In genomic region chr8:93171846-93172590, GRCm38 (mm10) we compare ENCODE assay signal across 15 mouse cellular contexts. TPM values are rescaled to one million over a fixed set of nuclear protein-coding genes. Genes with fewer than 3 reads are reported as not detected.
DNase-seq lines count a peak whose midpoint lies in the region; ATAC-seq and TF ChIP-seq lines count a peak whose summit lies in the region.
"Had no signal": no experiment of that assay in that cellular context is flagged by ENCODE, and none has a peak within 500 bp of the region (broad histone marks: within the 10 kb centered on the region; RNA-seq: fewer than 3 reads in every experiment).

No protein-coding gene starts in this region.

- H3K9ac ChIP-seq in lung, postnatal 0 days (replicated peaks; ENCODE audit: low read depth): no peak overlapping the region

- TF ChIP-seq CTCF in lung, postnatal 0 days (IDR thresholded peaks at IDR 0.05): no peak

- no peak overlapping the region for H3K27ac ChIP-seq in lung, postnatal 0 days (ENCODE audit: low read length)

- H3K4me3 ChIP-seq in lung, postnatal 0 days (ENCODE audit: low read depth, low read length): no peak overlapping the region

- intact Hi-C loops in left cerebral cortex, postnatal 10 days (cut with DNase I): no loop called here

- H3K4me2 ChIP-seq in lung, postnatal 0 days (replicated peaks; ENCODE audit: low read depth, low read length): no peak overlapping the region

- ATAC-seq in lung, postnatal 0 days: peak; percentile 60; the same call in 1 of the 2 replicates
- ATAC-seq: forebrain, embryonic 16.5 days; inflammation-experienced regulatory T-cells, adult 6 months had no signal

- no peaks in the 10 kb centered on the region for H3K4me1 ChIP-seq in lung, postnatal 0 days (ENCODE audit: insufficient read depth, low read depth, low read length)

- no peak for TF ChIP-seq EP300 in lung, postnatal 0 days (IDR thresholded peaks at IDR 0.05)

- DNase-seq in testis, postnatal 14 days (ENCODE audit: low spot score): peak; percentile 7
- DNase-seq in testis, postnatal 10 days (ENCODE audit: low spot score): no peak
- peak; percentile 77 to 84 for DNase-seq in heart, adult 9 months (ENCODE audit: low spot score in 2 of 2)
- peak; percentile 64 for DNase-seq in lung, postnatal 0 days (ENCODE audit: low spot score)
- peak; percentile 1 for DNase-seq in yolk sac, embryonic 10.5 days (ENCODE audit: low spot score)
- no peak for DNase-seq in left cerebral cortex, postnatal 10 days (ENCODE audit: extremely low spot score in 1 of 2, low spot score in 2 of 2)
- DNase-seq in spleen, postnatal 14 days (ENCODE audit: low spot score in 2 of 2): no peak
- DNase-seq: embryo, embryonic 11 days; right cerebral cortex, postnatal 25 days; thymus, postnatal 14 days had no signal

- WGBS in lung, postnatal 0 days: 20% methylated on average over 1 of the region's 1 CpGs

- no peaks in the 10 kb centered on the region for H3K27me3 ChIP-seq in lung, postnatal 0 days (replicated peaks; ENCODE audit: insufficient read depth, low read length)

- H3K9me3 ChIP-seq in lung, postnatal 0 days (ENCODE audit: low read length): no peaks in the 10 kb centered on the region

- H3K36me3 ChIP-seq in lung, postnatal 0 days (ENCODE audit: insufficient read depth, low read length): 0 out of 2 replicates have a peak, but pooled peaks cover 6% of the 10 kb centered on the region

RNA-seq across cellular contexts. Expression of gene Ces1d, which starts 25.6 kb away (rescaled TPM):
- polyA plus RNA-seq in lung, postnatal 0 days (2015; fragmentation: Nextera tagmentation; extraction: Ambion mirVana): 408 and 424 TPM in 2 replicates
- not detected for total RNA-seq in left cerebral cortex, postnatal 10 days (2021)
- total RNA-seq: ES-E14; left cerebral cortex, postnatal 36 days had no signal
- polyA plus RNA-seq: inflammation-experienced regulatory T-cells, adult 6 months had no signal

RNA-seq across cellular contexts. Expression of gene Ces1c, which starts 40.9 kb away (rescaled TPM):
- polyA plus RNA-seq in lung, postnatal 0 days (2015; fragmentation: Nextera tagmentation; extraction: Ambion mirVana): 0.08 and 0.24 TPM in 2 replicates
- total RNA-seq in left cerebral cortex, postnatal 10 days (2021): not detected
- total RNA-seq: left cerebral cortex, postnatal 36 days; megakaryocyte, adult 5-6 weeks had no signal
- polyA plus RNA-seq: forebrain, embryonic 16.5 days; inflammation-experienced regulatory T-cells, adult 6 months had no signal

RNA-seq across cellular contexts. Expression of gene Ces1e, which starts 57.4 kb away (rescaled TPM):
- 2.7 and 3.8 TPM in 2 replicates for polyA plus RNA-seq in lung, postnatal 0 days (2015; fragmentation: Nextera tagmentation; extraction: Ambion mirVana)
- total RNA-seq in left cerebral cortex, postnatal 10 days (2021): not detected
- total RNA-seq: ES-E14; left cerebral cortex, postnatal 36 days; megakaryocyte, adult 5-6 weeks had no signal
- polyA plus RNA-seq: forebrain, embryonic 16.5 days; inflammation-experienced regulatory T-cells, adult 6 months had no signal

Comparison
In these comparisons a context has a peak if more than half of its experiments do, and no peak if none do; other contexts are left out.
1. DNase-seq: peak in testis, postnatal 14 days (single experiment), heart, adult 9 months (2 of 2), lung, postnatal 0 days (single experiment) and yolk sac, embryonic 10.5 days (single experiment); none in testis, postnatal 10 days (single experiment), left cerebral cortex, postnatal 10 days (0 of 2) and spleen, postnatal 14 days (0 of 2).